Mouse (Mus musculus): ENCODE measurements at regions not wholly inside any gene's neighbourhood (a gene's known extent, or its start where the extent isn't known, plus 50 kb on each side); places are given as distances from the start of the nearest gene placed in this dataset.
A peak's percentile ranks its signal among the peaks of the same experiment; 100 is the strongest.
"Not testable (repeated sequence)": the region's sequence is repeated elsewhere in the genome, so short reads cannot be mapped to it uniquely, and the experiment has no call there.

DNA sequence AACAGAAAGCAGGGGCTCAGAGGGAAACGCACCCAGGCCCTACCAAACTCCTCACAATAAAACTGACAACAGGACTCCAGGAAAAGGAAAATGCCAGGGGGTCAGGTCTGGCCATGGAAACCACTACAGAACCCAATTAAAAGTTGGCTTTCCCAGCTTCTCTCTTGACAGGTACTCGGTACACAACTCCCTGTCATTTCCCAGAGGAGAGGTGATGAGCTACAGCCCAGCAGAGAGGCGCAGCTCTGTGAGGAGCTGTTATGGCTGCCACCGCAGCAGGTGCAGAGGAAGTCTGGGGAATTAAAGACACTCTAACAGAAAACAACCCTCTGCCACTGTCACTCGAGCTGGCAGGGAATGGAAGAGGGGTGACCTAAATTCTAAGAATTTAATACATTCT is 95.4 kb upstream of the Vldlr start:
- no peak for TF ChIP-seq CTCF (IDR thresholded peaks at IDR 0.05; ENCODE audit: borderline replicate concordance, insufficient read depth, low read depth, low read length)
- no peak for TF ChIP-seq POLR2A (IDR thresholded peaks at IDR 0.05; ENCODE audit: borderline replicate concordance, insufficient read depth, low read length)
- Histone ChIP-seq H3K27ac (ENCODE audit: insufficient read depth, low read length) (no peak overlapping the region), H3K4me1 (ENCODE audit: control insufficient read depth, insufficient read depth, low read length) (peaks cover 8% of the 10 kb centered on the region), H3K4me3 (replicated peaks; ENCODE audit: insufficient read depth, low read depth, low read length) (no peak overlapping the region), H3K27me3 (ENCODE audit: control insufficient read depth, insufficient read depth, low read length) (no peaks in the 10 kb centered on the region)
- no peak for DNase-seq
- WGBS: 68% methylated on average over 5 of the region's 5 CpGs

DNA sequence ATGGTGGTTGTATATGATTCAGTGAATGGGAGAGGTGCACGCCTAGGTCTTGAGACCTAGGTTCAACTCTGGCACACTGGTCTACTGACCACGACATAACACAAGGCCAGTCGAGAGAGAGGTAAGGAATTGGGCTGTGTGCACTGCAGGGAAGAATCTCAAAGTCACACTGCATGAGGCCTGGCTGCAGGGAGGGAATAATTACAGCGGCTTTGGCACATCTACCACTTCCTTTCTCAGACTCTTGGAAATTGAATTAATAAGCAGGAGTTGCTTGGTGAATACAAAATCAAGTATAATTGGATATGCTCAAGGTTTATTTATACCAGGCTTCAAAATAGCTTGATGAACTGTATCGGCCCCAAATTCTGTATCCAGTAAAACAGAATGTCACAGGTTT is 93.9 kb upstream of the Vldlr start:
- Histone ChIP-seq H3K27me3 (ENCODE audit: control insufficient read depth, insufficient read depth, low read length) (no peaks in the 10 kb centered on the region), H3K4me1 (ENCODE audit: control insufficient read depth, insufficient read depth, low read length) (peaks cover 8% of the 10 kb centered on the region), H3K27ac (ENCODE audit: insufficient read depth, low read length) (no peak overlapping the region), H3K4me3 (replicated peaks; ENCODE audit: insufficient read depth, low read depth, low read length) (no peak overlapping the region)
- peak in 1 of 2 experiments; percentile 5 for DNase-seq
- WGBS: 68% methylated on average over 5 of the region's 5 CpGs
- TF ChIP-seq POLR2A (IDR thresholded peaks at IDR 0.05; ENCODE audit: borderline replicate concordance, insufficient read depth, low read length): no peak
- TF ChIP-seq CTCF (IDR thresholded peaks at IDR 0.05; ENCODE audit: borderline replicate concordance, insufficient read depth, low read depth, low read length): no peak

- DNase-seq: peak; percentile 85
- Histone ChIP-seq H3K27me3 (ENCODE audit: control insufficient read depth, insufficient read depth, low read length) (no peaks in the 10 kb centered on the region), H3K4me3 (replicated peaks; ENCODE audit: insufficient read depth, low read depth, low read length) (peak overlapping the region; percentile 1), H3K27ac (ENCODE audit: insufficient read depth, low read length) (no peak overlapping the region), H3K4me1 (ENCODE audit: control insufficient read depth, insufficient read depth, low read length) (peaks cover 8% of the 10 kb centered on the region)
- 7% methylated on average over 8 of the region's 8 CpGs for WGBS
- TF ChIP-seq POLR2A (IDR thresholded peaks at IDR 0.05; ENCODE audit: borderline replicate concordance, insufficient read depth, low read length) (no peak), CTCF (IDR thresholded peaks at IDR 0.05; ENCODE audit: borderline replicate concordance, insufficient read depth, low read depth, low read length) (no peak)
Measured at GRCm38 (mm10) chr19:27123334-27123733, 93.0 kb upstream of the Vldlr start.

- Histone ChIP-seq H3K4me3 (replicated peaks; ENCODE audit: insufficient read depth, low read depth, low read length) (no peak overlapping the region), H3K4me1 (ENCODE audit: control insufficient read depth, insufficient read depth, low read length) (peaks cover 8% of the 10 kb centered on the region), H3K27ac (ENCODE audit: insufficient read depth, low read length) (no peak overlapping the region), H3K27me3 (ENCODE audit: control insufficient read depth, insufficient read depth, low read length) (no peaks in the 10 kb centered on the region)
- WGBS: 47% methylated on average over 11 of the region's 11 CpGs
- peak; percentile 41 to 45 for DNase-seq
- peak; percentile 50; the same call in 1 of the 2 replicates for TF ChIP-seq CTCF (IDR thresholded peaks at IDR 0.05; ENCODE audit: borderline replicate concordance, insufficient read depth, low read depth, low read length)
- TF ChIP-seq POLR2A (IDR thresholded peaks at IDR 0.05; ENCODE audit: borderline replicate concordance, insufficient read depth, low read length): no peak
Measured at GRCm38 (mm10) chr19:27123806-27124469, 92.3 kb upstream of the Vldlr start.

DNA sequence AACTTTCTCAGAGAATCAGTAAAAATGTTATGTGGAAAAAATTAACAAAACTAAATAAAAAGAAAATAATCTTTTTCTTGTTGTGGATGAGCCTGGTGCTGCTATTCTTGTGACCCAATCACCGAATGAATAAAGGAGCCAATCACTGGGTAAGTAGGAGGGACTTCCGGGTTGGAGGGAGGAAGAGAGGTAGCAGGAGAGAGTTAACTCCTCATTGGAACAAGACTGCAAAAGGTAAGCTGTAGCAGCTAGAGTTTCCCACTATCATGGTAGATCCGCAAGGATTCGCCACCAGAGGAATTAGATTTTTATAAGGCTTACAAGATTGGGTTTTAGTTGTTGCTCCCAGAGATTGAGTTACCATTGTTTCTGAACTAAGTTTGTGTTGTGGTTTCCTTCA is 87.8 kb upstream of the Vldlr start:
- DNase-seq; H3K27me3 ChIP-seq (ENCODE audit: control insufficient read depth, insufficient read depth, low read length); H3K27ac ChIP-seq (ENCODE audit: insufficient read depth, low read length); H3K4me1 ChIP-seq (ENCODE audit: control insufficient read depth, insufficient read depth, low read length); H3K4me3 ChIP-seq (replicated peaks; ENCODE audit: insufficient read depth, low read depth, low read length): not testable (repeated sequence)
- 97% methylated on average over 4 of the region's 4 CpGs for WGBS

GRCm38 (mm10) chr19:27134360-27134759 is 81.9 kb upstream of the Vldlr start:
- no peak overlapping the region for H3K27ac ChIP-seq (ENCODE audit: insufficient read depth, low read length)
- 80% methylated on average over 5 of the region's 5 CpGs for WGBS
- no peak for DNase-seq
- H3K27me3 ChIP-seq (ENCODE audit: control insufficient read depth, insufficient read depth, low read length): no peaks in the 10 kb centered on the region
- no peak overlapping the region for H3K4me3 ChIP-seq (replicated peaks; ENCODE audit: insufficient read depth, low read depth, low read length)
- TF ChIP-seq POLR2A (IDR thresholded peaks at IDR 0.05; ENCODE audit: borderline replicate concordance, insufficient read depth, low read length) (no peak), CTCF (IDR thresholded peaks at IDR 0.05; ENCODE audit: borderline replicate concordance, insufficient read depth, low read depth, low read length) (no peak)
- no peaks in the 10 kb centered on the region for H3K4me1 ChIP-seq (ENCODE audit: control insufficient read depth, insufficient read depth, low read length)

DNA sequence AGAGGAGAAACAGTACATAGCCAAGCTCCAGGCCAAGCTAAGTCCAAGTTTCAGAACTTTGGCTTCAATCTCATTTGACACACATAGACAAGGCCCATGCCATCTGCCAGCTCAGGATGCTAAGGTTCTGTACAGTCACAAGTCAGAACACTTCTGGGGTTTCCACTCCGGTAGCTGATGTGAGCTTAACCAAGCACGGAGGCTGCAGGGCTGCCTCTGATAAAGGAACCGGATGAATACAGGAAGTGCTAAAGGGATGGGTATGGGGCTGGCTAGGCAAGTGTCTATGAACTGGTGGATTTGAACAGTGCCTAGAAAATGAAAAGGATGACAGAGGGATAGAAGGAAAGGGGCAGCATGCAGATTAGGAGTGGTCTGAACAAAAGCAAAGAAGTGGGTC is 75.4 kb upstream of the Vldlr start:
- no peak for DNase-seq
- 39% methylated on average over 3 of the region's 3 CpGs for WGBS
- no peak for TF ChIP-seq CTCF (IDR thresholded peaks at IDR 0.05; ENCODE audit: borderline replicate concordance, insufficient read depth, low read depth, low read length)
- no peak for TF ChIP-seq POLR2A (IDR thresholded peaks at IDR 0.05; ENCODE audit: borderline replicate concordance, insufficient read depth, low read length)
- Histone ChIP-seq H3K27me3 (ENCODE audit: control insufficient read depth, insufficient read depth, low read length) (no peaks in the 10 kb centered on the region), H3K27ac (ENCODE audit: insufficient read depth, low read length) (no peak overlapping the region), H3K4me3 (replicated peaks; ENCODE audit: insufficient read depth, low read depth, low read length) (no peak overlapping the region), H3K4me1 (ENCODE audit: control insufficient read depth, insufficient read depth, low read length) (no peaks in the 10 kb centered on the region)

- 92% methylated on average over 4 of the region's 4 CpGs for WGBS
- DNase-seq: no peak
- no peak overlapping the region for H3K27ac ChIP-seq (ENCODE audit: insufficient read depth, low read length)
Measured at GRCm38 (mm10) chr19:27142181-27142580, 74.1 kb upstream of the Vldlr start.

More at GRCm38 (mm10) chr19:27142181-27142580, 74.1 kb upstream of the Vldlr start:
- H3K4me3 ChIP-seq (replicated peaks; ENCODE audit: insufficient read depth, low read depth, low read length): no peak overlapping the region
- H3K27me3 ChIP-seq (ENCODE audit: control insufficient read depth, insufficient read depth, low read length): no peaks in the 10 kb centered on the region
- no peaks in the 10 kb centered on the region for H3K4me1 ChIP-seq (ENCODE audit: control insufficient read depth, insufficient read depth, low read length)
- TF ChIP-seq CTCF (IDR thresholded peaks at IDR 0.05; ENCODE audit: borderline replicate concordance, insufficient read depth, low read depth, low read length) (no peak), POLR2A (IDR thresholded peaks at IDR 0.05; ENCODE audit: borderline replicate concordance, insufficient read depth, low read length) (no peak)

Data from cerebellum, adult 2 months (tissue).